Mouse (Mus musculus): Measurements from ENCODE around the gene Id3. TPM values are rescaled to one million over a fixed set of nuclear protein-coding genes. Genes with fewer than 3 reads are reported as not detected.

The Id3 gene
- polyA plus RNA-seq, 1 experiment from 2014 or later, result 658 TPM

DNA sequence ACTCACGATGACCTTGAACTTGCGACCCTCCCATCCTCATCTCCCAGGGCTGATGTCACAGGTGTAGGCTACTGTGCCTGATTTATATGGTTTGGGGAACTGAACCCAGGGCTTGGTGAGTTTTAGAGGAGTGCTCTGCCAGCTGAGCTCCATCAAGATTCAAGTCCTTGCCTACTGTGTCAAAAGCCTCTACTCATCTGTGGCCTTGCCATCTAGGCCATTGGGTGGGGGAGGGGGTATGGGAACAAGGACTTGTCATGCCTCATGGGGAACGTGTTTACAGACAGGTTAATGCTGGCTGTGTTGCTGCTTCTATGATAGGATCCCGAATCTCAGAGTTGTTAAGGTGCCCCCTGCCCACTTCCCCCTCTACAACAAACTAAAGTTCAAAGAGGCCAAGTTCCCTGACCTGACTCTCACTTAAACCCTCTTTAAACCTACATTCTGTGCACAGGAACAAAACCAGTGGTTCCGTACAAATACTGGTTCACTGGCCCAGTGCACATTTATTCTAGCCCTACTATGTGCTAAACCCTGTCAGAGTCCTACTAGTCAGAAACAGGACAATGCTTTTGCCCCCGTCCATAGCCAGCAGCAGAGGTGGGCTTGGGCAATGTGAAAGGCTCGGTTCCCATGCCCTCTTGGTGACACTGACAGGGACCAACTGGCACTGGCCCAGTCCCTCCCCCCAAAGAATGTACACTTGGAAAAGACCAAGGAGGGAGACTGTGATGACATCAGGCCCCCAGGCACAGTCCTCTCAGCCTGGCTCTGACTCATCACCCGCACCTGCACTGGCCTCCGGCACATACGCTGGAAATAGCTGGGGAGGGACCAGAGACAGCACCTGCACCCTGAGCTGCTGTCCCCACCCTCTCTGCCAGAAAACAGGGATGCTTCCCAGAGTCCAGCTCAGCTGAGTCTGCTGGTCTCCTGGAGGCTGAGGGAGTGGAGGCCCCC is 33.1 kb upstream of the Id3 start:
- Histone ChIP-seq H3K27me3 (no peaks in the 10 kb centered on the region), H3K4me1 (replicated peaks) (peaks cover 20% of the 10 kb centered on the region), H3K4me3 (replicated peaks) (no peak overlapping the region), H3K4me2 (no peak overlapping the region), H3K9ac (replicated peaks) (no peak overlapping the region), H3K9me3 (no peaks in the 10 kb centered on the region), H3K27ac (no peak overlapping the region), H3K36me3 (no peaks in the 10 kb centered on the region)
- 76% methylated on average over 10 of the region's 10 CpGs for WGBS
- ATAC-seq (ENCODE audit: insufficient number of reproducible peaks, insufficient read depth, low FRiP score, low TSS enrichment, low read depth), result no peak

DNA sequence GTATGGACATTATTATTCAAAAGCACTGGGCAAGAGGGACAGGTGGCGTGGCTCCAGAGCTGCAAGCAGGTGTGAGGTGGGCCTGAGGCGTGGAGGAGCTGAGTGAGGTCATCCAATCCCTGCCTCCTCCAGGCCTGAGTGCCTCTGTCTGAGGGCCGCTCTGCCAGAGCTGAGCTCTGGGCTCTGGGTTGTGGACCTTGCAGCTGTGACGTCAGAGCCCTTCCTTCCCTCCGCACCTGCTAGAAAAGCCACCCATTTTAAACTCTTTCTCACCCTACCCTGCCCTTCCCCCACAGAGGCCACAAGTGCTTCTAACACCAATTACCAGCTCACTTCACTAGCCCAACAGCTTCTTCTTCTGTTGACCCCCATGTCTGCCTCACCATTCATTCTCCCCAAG is 31.0 kb upstream of the Id3 start:
- 47% methylated on average over 5 of the region's 5 CpGs for WGBS
- Histone ChIP-seq H3K27me3 (no peaks in the 10 kb centered on the region), H3K36me3 (no peaks in the 10 kb centered on the region), H3K4me2 (no peak overlapping the region), H3K9ac (replicated peaks) (no peak overlapping the region), H3K4me1 (replicated peaks) (peaks cover 11% of the 10 kb centered on the region), H3K4me3 (replicated peaks) (no peak overlapping the region), H3K27ac (0 out of 2 replicates have a peak overlapping the region, but pooled peaks have one; percentile 31), H3K9me3 (no peaks in the 10 kb centered on the region)
- ATAC-seq (ENCODE audit: insufficient number of reproducible peaks, insufficient read depth, low FRiP score, low TSS enrichment, low read depth), result no peak

DNA sequence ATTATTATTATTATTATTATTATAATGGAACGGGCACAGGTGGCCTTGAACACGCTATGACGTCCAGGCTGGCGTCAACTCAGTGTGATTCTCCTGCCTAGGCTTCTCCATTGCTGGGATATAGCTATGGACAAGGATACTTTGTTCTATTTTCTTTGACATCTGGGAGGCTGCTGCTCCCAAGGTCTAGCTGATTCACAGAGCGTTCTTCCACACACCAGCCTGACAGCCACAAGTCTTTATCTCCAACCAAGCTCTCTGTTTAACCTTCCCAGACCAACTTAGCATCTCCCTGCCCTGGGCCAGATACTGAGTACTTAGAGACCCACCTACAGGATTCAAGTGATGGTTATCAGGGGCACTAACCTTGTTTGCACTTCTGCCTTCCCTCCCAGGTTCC is 28.6 kb upstream of the Id3 start:
- Histone ChIP-seq H3K9me3 (no peaks in the 10 kb centered on the region), H3K4me3 (replicated peaks) (no peak overlapping the region), H3K27ac (no peak overlapping the region), H3K27me3 (no peaks in the 10 kb centered on the region), H3K9ac (replicated peaks) (no peak overlapping the region), H3K36me3 (no peaks in the 10 kb centered on the region), H3K4me1 (replicated peaks) (peaks cover 19% of the 10 kb centered on the region), H3K4me2 (no peak overlapping the region)
- WGBS, result 83% methylated on average over 5 of the region's 5 CpGs
- ATAC-seq (ENCODE audit: insufficient number of reproducible peaks, insufficient read depth, low FRiP score, low TSS enrichment, low read depth), result no peak

DNA sequence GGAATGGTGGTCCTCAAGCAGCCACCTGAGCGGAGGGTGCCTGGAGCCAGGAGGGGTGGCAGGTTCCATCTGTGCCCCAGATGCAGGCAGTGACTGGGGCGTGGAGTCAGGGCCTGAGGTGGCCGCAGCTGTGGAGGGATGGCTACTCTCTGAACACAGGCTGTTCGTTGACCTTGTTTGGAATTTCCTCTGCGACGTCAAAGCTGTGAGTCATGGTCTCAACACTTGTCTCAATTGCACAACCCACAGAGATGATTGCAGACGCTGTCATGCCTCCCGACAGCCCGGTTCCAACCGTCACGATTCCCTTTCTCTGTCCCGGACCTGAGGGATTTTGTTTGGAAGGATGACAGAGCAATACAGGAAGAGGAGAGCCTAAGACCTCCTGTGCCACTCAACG is 26.3 kb upstream of the Id3 start:
- Histone ChIP-seq H3K4me3 (replicated peaks) (no peak overlapping the region), H3K36me3 (no peaks in the 10 kb centered on the region), H3K9me3 (no peaks in the 10 kb centered on the region), H3K9ac (replicated peaks) (no peak overlapping the region), H3K27me3 (no peaks in the 10 kb centered on the region), H3K4me1 (replicated peaks) (peaks cover 24% of the 10 kb centered on the region), H3K4me2 (no peak overlapping the region), H3K27ac (no peak overlapping the region)
- ATAC-seq (ENCODE audit: insufficient number of reproducible peaks, insufficient read depth, low FRiP score, low TSS enrichment, low read depth), result no peak
- 62% methylated on average over 13 of the region's 13 CpGs for WGBS

DNA sequence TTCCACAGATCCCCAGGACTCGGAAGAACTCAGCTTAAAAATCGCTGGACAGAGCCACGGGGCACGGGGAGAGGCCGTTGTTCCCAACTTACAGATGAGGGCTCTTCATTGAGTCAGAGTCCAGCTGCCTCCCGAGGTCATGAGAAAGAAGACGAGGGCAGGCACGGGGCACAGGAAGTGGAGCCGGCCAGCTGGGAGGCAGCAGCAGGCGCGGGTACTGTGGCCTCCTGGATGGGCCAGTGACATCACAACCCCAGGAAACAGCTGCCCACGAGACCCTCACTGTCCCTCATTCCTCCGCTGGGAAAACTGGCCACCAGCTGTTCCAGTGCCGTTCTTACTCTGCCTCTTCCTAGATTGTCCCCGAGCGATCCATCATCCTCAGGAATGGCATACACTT is 23.3 kb upstream of the Id3 start:
- no peak overlapping the region for H3K27ac ChIP-seq

DNA sequence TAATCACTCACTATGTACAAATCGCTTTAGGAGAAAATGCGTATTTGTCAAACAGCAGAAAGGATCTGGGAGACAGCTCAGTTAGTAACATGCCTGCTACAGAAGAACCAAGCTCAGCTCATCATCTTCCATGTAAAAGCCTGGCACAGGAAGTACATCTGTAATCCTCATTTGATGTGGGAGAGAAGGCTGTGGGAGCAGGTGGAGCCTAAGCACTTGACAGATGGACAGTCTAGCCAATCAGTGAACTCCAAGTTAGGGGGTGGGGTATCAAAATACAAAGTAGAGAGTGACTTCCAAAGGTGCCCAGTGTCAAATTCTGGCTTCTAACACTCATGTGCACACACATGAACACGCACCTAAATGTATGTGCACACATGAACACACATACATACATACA is 22.1 kb upstream of the Id3 start:
- Histone ChIP-seq H3K27ac (no peak overlapping the region), H3K9me3 (no peaks in the 10 kb centered on the region), H3K36me3 (no peaks in the 10 kb centered on the region), H3K4me2 (no peak overlapping the region), H3K27me3 (no peaks in the 10 kb centered on the region), H3K4me3 (replicated peaks) (no peak overlapping the region), H3K4me1 (replicated peaks) (peaks cover 13% of the 10 kb centered on the region), H3K9ac (replicated peaks) (no peak overlapping the region)
- WGBS, result 89% methylated on average over 3 of the region's 3 CpGs
- no peak for ATAC-seq (ENCODE audit: insufficient number of reproducible peaks, insufficient read depth, low FRiP score, low TSS enrichment, low read depth)

More for the DNA sequence above, 23.3 kb upstream of the Id3 start:
- Histone ChIP-seq H3K9me3 (no peaks in the 10 kb centered on the region), H3K4me2 (no peak overlapping the region), H3K4me1 (replicated peaks) (peaks cover 13% of the 10 kb centered on the region), H3K9ac (replicated peaks) (no peak overlapping the region), H3K36me3 (no peaks in the 10 kb centered on the region), H3K4me3 (replicated peaks) (no peak overlapping the region), H3K27me3 (no peaks in the 10 kb centered on the region)
- ATAC-seq (ENCODE audit: insufficient number of reproducible peaks, insufficient read depth, low FRiP score, low TSS enrichment, low read depth), result no peak
- WGBS, result 24% methylated on average over 16 of the region's 16 CpGs

DNA sequence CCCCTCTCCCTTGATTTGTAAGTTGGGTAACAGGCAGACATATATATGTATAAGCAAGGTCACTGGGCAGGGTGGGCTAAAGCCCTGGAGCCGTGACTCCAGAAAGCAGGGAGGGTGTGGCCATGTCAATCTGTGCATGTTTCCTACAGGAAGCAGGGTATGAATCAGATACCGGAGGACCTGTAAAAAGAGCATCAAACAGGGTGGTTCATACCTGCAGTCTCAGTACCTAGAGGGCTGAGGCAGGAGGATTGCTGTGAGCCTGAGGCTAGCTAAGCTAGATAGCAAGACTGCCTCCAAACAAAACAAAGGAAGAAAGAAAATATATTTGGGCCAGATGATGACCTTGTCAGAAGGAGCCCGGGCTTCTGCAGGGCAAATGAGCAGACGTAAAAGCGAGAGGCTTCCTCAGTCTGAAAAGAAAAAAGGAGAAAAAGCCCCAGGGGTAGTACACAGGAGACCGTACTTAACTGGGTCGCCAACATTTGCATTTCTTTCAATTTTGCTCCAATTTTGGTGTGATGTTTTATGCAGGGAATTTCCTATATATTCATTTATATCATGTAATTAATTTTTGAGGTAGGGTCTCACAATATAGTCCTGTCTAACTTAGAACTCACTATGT is 21.3 kb upstream of the Id3 start:
- WGBS, result 86% methylated on average over 7 of the region's 7 CpGs
- Histone ChIP-seq H3K27ac (no peak overlapping the region), H3K9me3 (no peaks in the 10 kb centered on the region), H3K4me3 (replicated peaks) (no peak overlapping the region), H3K36me3 (no peaks in the 10 kb centered on the region), H3K27me3 (no peaks in the 10 kb centered on the region), H3K4me2 (no peak overlapping the region), H3K4me1 (replicated peaks) (peaks cover 13% of the 10 kb centered on the region), H3K9ac (replicated peaks) (no peak overlapping the region)
- ATAC-seq (ENCODE audit: insufficient number of reproducible peaks, insufficient read depth, low FRiP score, low TSS enrichment, low read depth), result no peak

DNA sequence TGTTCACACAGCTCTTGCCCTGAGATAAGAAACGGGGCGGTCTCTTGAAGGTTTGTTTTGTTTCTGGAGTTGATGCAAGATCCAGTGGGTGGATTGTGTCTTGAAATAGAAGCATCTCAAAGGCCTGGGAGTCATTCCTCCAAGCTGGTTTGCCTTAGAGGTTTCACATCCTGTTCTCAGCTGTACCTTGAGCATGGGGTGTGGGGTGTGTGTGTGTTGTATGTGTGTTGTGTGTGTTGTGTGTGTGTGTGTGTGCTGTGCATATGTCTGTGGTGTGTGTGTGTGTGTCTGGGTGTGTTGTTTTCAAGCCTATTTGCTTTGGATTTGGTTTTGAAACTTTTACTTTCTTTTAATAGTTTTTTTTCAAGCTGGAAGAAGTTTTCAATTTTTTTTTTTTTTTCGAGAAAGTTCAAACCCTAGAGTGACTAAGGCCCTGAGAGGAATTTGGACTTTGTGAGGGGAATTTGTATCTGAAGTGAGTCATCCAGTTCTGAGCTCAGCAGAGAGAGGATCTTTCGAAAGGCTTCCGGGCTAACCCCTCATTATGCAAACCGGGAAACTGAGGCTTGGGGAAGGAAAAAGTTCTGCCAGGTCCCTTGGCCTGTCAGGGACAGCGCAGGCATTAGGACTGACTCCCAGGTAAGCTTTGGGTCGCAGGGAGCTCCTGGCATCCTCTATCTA is 20.0 kb upstream of the Id3 start:
- Histone ChIP-seq H3K27me3 (no peaks in the 10 kb centered on the region), H3K4me1 (replicated peaks) (peaks cover 13% of the 10 kb centered on the region), H3K27ac (peak overlapping the region; percentile 35; the same call in 1 of the 2 replicates), H3K9ac (replicated peaks) (0 out of 2 replicates have a peak overlapping the region, but pooled peaks have one; percentile 8), H3K36me3 (no peaks in the 10 kb centered on the region), H3K4me3 (replicated peaks) (no peak overlapping the region), H3K4me2 (no peak overlapping the region), H3K9me3 (no peaks in the 10 kb centered on the region)
- whole genome bisulfite sequencing, result 74% methylated on average over 8 of the region's 8 CpGs
- no peak for ATAC-seq (ENCODE audit: insufficient number of reproducible peaks, insufficient read depth, low FRiP score, low TSS enrichment, low read depth)

DNA sequence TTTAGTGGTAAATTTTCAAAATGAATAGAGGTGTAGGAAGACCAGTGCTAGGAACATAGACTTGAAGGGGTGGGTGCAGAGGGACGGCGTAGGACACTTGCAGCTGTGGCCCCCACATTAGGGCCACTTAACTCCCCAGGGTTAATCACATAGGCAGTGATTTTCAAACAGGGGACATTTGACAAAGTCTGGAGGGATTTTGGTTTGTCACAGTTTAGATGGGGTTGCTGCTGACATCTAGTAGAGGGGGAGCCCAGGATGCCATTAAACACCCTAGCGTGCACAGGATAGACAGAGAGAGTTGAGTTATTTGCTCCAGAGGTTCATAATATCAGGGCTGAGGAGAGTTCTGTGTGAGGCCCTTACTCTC is 19.5 kb upstream of the Id3 start:
- 91% methylated on average over 3 of the region's 3 CpGs for WGBS
- no peak for ATAC-seq (ENCODE audit: insufficient number of reproducible peaks, insufficient read depth, low FRiP score, low TSS enrichment, low read depth)
- Histone ChIP-seq H3K27ac (no peak overlapping the region), H3K4me2 (no peak overlapping the region), H3K36me3 (no peaks in the 10 kb centered on the region), H3K4me3 (replicated peaks) (no peak overlapping the region), H3K27me3 (no peaks in the 10 kb centered on the region), H3K4me1 (replicated peaks) (peaks cover 10% of the 10 kb centered on the region), H3K9ac (replicated peaks) (no peak overlapping the region), H3K9me3 (no peaks in the 10 kb centered on the region)

DNA sequence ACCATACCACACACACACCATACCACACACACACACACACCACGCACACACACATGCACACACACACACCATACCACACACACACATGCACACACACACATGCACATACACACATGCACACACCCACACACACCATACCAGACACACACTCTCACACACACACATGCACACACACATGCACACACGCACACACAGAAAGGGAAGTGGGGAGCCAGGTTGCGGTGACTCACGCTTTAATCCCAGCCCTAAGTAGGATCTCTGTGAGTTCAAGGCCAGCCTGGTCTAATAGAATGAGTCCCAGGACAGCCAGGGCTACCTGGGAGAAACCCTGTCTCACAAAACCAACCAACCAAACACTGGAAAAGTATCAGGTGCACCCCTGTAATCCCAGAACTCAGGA is 18.7 kb upstream of the Id3 start:
- no peak overlapping the region for H3K4me2 ChIP-seq
- H3K4me1 ChIP-seq (replicated peaks), result 0 out of 2 replicates have a peak, but pooled peaks cover 6% of the 10 kb centered on the region
- no peak for ATAC-seq (ENCODE audit: insufficient number of reproducible peaks, insufficient read depth, low FRiP score, low TSS enrichment, low read depth)
- WGBS, result 94% methylated on average over 4 of the region's 4 CpGs
- H3K27me3 ChIP-seq, result no peaks in the 10 kb centered on the region
- H3K36me3 ChIP-seq, result no peaks in the 10 kb centered on the region
- no peak overlapping the region for H3K27ac ChIP-seq
- H3K4me3 ChIP-seq (replicated peaks), result no peak overlapping the region
- H3K9ac ChIP-seq (replicated peaks), result no peak overlapping the region
- no peaks in the 10 kb centered on the region for H3K9me3 ChIP-seq

DNA sequence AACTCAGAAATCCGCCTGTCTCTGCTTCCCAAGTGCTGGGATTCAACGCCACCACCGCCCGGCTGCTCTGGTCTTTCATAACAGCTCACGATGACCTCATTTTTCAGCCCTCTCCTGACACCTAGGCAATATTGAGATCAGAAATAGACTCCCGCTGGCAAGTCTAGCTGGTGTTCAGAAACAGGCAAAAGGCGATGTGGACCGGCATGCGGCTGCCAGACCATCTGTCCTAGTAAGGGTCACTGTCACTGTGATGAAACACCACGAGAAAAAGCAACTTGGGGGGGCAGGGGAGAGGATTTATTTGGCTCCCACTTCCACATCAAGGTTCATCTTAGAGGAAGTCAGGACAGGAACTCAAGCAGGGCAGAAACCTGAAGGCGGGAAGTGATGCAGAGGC is 17.8 kb upstream of the Id3 start:
- 86% methylated on average over 11 of the region's 11 CpGs for WGBS
- Histone ChIP-seq H3K4me1 (replicated peaks) (0 out of 2 replicates have a peak, but pooled peaks cover under 1% of the 10 kb centered on the region), H3K4me2 (no peak overlapping the region), H3K27ac (no peak overlapping the region), H3K9ac (replicated peaks) (no peak overlapping the region), H3K9me3 (0 out of 2 replicates have a peak, but pooled peaks cover 3% of the 10 kb centered on the region), H3K36me3 (no peaks in the 10 kb centered on the region), H3K27me3 (no peaks in the 10 kb centered on the region), H3K4me3 (replicated peaks) (no peak overlapping the region)
- no peak for ATAC-seq (ENCODE audit: insufficient number of reproducible peaks, insufficient read depth, low FRiP score, low TSS enrichment, low read depth)

Data from limb, embryonic 12.5 days (tissue).